Mouse (Mus musculus): ENCODE measurements around the gene Tex50. TPM values are rescaled to one million over a fixed set of nuclear protein-coding genes. Genes with fewer than 3 reads are reported as not detected.

The Tex50 gene
- total RNA-seq, 2 experiments from 2014 or later: not detected

DNA sequence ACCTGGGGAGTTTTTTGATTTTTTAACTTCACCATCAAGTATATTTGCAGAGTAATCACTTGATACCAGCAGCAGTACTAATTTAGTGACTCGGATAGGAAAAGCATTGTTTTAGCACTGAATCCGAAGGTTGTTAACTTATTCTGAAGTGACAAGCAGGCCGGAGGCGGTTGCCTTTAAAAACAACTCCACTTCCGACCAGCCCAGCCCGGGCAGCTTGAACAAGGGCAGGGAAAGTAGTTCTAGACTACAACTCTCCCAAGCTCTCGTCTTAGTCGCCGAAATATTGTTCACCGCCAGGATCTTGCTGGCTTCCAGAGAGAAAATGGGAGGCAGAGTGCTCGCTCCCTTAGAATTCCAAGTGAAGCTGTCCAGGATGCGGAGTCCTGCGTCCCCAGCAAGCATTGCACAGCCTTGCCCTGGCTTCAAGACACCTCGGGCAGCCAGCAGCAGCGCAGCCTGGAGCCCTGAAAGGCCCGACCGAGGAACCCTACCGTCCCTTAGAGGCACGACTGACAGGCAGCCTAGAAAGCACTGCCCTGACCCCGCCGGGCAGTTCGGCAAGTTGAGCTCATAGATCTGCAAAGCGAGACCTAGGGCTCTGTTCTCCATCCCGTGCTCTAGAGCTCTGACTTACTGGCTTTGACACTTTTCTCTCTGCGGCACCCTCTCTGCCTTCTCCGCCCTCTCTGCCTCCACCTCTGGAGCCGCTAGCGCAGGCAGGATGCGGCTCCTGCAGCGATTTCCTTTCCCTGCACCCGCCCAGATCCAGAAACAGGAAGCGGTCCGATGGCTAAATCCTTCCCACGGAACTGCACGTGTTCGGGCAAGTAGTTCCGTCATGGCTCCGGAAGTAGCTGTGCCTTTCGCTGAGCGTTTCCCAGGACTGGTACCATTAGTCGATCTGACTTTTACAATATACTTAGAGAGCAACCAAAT lies 28.1 kb downstream of the Tex50 start, which contains the start of gene Klhl20:
Gene Klhl20, minus strand, starts transcription at position 786 of the 939 bp plus-strand sequence.
- intact Hi-C loops (cut with DNase I): loop anchor here (5.0 to 10.0 kb wide), 3 partner anchors 99 to 916 kb away; partner anchors contain the start of genes Cacybp, Prdx6 and Zbtb37

DNA sequence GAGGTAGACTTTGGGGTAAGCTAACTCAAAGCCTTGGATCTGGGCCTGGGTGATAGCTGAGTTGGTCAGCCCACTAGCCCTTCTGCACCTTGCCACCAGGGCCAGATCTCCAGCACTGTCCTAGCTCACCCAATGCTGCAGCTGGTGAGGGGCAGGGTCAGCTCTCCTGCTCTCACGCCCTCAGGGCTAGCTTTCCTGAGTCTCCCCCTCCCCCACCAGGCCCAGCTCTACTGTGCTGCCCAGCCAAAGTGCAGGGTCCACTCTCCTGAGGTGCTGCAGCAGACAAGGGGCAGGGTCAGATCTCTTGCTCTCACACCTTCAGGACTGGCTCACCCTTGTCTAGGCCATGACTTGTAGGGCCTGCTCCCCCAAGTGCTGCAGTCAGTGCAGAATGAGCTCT lies 32.7 kb downstream of the Tex50 start:
- intact Hi-C loops (cut with DNase I): no loop called here

More for the DNA sequence above, 28.1 kb downstream of the Tex50 start, which contains the start of gene Klhl20:
- DNase-seq (ENCODE audit: low spot score): peak; percentile 80

DNA sequence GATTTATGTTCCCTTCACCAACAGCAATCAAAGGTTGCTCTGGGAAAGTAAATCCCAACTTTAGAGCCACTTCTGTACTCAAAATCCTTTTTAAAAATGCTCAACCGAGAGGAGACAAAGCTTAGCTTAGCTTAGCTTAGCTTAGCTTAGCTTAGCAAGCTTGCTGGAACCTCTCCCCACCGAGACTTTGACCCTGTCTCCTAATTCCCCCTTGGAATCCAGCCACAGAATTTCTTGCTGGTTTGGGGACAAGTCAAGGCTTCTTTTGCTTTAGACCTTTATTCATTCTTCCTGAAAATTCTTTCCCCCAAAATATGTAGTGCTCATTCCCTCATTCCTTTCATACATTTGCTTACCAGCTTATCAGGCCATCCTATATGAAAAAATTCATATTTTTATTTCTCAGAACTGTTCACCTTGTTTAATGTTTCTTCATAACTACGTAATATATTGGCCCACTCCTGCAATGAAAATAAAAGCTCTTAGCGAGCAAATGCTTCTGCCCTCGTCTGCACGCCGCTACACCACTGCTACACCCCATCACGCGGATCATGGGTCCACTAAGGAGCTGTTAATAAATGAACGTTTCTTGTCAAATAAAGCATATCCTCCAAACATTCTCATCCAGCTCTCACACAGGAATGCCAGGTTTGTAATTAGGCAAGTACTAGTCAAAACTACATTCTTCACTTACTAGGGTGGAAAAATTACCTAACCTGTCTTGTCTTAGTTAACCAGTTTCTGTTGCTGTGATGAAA lies 36.3 kb downstream of the Tex50 start:
- no peak for DNase-seq (ENCODE audit: low spot score)

More for the DNA sequence above, 32.7 kb downstream of the Tex50 start:
- no peak for DNase-seq (ENCODE audit: low spot score)

DNA sequence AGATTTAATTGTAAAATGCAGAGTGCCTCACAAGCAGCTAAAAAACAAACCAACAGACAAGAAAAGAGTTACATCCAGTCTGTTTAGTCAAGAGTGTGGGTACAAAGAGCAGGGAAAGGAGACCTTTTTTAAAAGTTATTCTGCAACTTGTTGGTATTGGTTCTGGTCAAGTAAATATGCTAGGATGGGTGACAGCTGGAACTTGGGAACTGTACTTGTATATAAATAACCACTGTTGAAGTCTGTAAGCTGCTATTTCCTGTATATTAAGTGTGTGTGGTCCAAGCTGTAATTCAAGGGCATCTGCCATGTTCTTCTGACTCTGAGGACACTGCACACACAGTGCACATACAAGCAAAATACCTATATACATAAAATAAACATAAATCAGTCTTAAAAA lies 44.5 kb downstream of the Tex50 start:
- no peak for DNase-seq (ENCODE audit: low spot score)
- intact Hi-C loops (cut with DNase I): no loop called here

More for the DNA sequence above, 36.3 kb downstream of the Tex50 start:
- intact Hi-C loops (cut with DNase I): no loop called here

DNA sequence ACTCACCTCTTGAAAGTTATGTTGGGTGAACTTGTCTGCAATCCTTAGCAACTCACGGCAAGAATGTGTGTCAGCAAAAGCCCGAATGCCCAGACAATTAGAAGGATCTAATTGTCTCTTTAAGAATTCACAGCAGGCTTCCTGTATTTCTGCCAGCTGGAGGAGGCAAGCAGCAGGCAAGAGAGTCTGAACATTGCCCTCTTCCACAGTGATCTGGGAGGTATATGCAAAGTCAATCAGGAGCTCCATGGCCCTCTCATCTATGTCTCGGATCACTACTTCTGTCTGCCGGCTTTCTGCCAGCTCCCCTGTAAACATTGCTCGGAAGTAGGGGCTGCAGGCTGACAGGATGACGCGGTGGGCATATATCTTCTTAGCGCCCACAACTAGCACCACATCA lies 49.9 kb downstream of the Tex50 start:
- no peak for DNase-seq (ENCODE audit: low spot score)
- intact Hi-C loops (cut with DNase I): no loop called here

Other genes starting within 250 kb of the Tex50 start
- gene Serpinc1, start 180.7 kb downstream of the Tex50 start, total RNA-seq (2021): under 1 TPM; 0.26 to 0.34 TPM
- gene Zbtb37, start 124.5 kb downstream of the Tex50 start, total RNA-seq (2021): 10 to 100 TPM; 10.3 to 12.0 TPM
- 10 to 100 TPM; 22.1 to 22.3 TPM for gene Dars2, start 88.7 kb downstream of the Tex50 start, total RNA-seq (2021)
- gene Cenpl, start 88.6 kb downstream of the Tex50 start, total RNA-seq (2021): 1 to 10 TPM in 1 of 2 experiments, under 1 TPM in 1; 0.94 to 1.1 TPM
- gene Klhl20, start 27.8 kb downstream of the Tex50 start, total RNA-seq (2021): 10 to 100 TPM; 11.4 to 11.5 TPM
- gene Ankrd45, start 16.6 kb downstream of the Tex50 start, total RNA-seq (2021): 1 to 10 TPM; 1.4 to 1.8 TPM
- gene Prdx6, start 91.9 kb upstream of the Tex50 start, total RNA-seq (2021): 100 to 1,000 TPM; 265 to 283 TPM
- not detected for gene Tnfsf4, start 236.1 kb upstream of the Tex50 start, total RNA-seq (2021)

Data from heart, postnatal 25 days (tissue).